Mouse (Mus musculus) testis, adult 2 months (tissue): ENCODE measurements around the gene Col16a1.

Experiments used
- CTCF ChIP-seq: fragments of 200-500 bp; IDR thresholded peaks from 2 replicates; pipeline ENCODE4 v1.5.1; 2012; ENCODE audit warnings: low read depth, mild to moderate bottlenecking, inconsistent platforms, low read length, moderate library complexity; ENCODE audit not compliant: control insufficient read depth, insufficient read depth, insufficient replicate concordance
- POLR2A ChIP-seq: fragments of 200-500 bp; IDR thresholded peaks from 2 replicates; pipeline ENCODE4 v1.6.1; 2012; ENCODE audit warnings: low read depth, mild to moderate bottlenecking, inconsistent platforms, low read length, moderate library complexity; ENCODE audit not compliant: control insufficient read depth

- TF ChIP-seq CTCF (no peak), POLR2A (no peak)
These were observed 24.7 kb upstream of the Col16a1 start for GRCm38 (mm10) chr4:130022952-130023351.
